Mouse (Mus musculus): ENCODE data around the gene Lrmda.

DNA sequence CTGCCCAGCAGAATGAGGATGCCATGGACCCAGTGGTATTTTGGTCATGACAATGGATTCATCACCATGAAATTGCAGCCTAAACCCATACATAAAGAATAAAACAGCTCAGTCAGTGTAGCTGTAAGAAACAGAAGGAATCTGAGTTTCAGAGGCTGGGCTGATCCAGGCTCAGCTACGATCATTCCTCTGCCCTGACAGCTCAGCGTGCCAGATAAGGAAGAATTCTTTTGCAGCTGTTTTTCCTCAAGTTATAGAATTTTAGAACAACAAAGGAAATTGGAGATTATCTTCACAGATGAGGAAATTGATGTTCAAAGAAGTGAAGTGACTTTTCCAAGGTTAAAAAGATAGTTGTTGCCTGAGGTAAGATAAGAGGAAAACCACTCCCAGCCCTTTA is 921.1 kb downstream of the Lrmda start:
- no peak for TF ChIP-seq CTCF (IDR thresholded peaks at IDR 0.05; ENCODE audit: low read depth)
- TF ChIP-seq EP300 (IDR thresholded peaks at IDR 0.05; ENCODE audit: low read depth), result no peak

Data from heart, postnatal 0 days (tissue).